Mouse (Mus musculus): Measurements from ENCODE around the gene Hoxb8.

Hoxb8 gene

DNA sequence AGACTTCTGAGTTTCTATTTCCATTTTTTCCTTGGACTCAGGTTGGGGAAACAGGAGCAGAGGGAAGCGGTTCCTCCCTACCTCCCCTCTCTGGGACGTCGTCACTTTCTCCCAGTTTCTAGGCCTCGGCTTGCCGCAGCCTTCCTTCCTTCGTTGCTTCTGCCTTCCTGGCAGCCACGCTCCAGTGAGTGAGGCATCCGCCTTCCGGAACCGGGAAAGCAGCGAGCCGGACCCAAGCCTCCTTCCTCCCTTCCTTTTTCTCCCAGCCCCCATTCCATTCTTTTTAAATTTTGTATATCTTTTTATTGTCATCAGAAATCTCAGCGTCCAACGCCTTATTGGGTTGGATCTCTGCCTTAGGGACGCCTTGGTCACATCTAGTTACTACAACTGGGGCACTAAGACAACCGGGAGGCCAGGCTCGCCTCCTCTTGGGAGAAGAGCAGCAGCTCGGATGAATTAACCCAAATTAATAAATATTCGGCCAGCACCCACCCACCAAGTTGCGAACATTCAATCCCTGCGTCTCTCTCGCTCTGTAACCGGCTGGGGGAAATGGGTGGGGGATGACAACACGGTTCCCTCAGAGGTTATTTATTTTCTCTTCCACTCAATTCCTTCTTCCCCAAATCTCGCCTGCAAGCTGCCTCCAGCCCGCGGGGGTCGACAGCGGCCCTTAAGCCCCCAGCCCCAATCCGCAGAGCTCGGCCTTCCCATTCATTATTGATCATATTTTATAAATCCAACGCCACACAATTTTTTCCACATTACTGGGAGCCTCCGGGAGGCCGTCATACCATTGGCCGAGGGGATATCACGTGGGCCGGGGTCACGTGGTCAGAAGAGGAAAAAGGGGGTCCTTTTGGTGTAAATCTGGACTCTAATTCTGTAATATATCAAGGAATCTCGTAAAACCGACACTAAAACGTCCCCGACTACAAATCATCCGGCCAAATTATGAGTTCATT is 4.3 kb downstream of the Hoxb8 start, which contains the start of gene Hoxb7:
Hoxb7 (plus strand) TSS at position 853 of the 968 bp plus-strand sequence.
- DNase-seq (ENCODE audit: low spot score) = no peak

DNA sequence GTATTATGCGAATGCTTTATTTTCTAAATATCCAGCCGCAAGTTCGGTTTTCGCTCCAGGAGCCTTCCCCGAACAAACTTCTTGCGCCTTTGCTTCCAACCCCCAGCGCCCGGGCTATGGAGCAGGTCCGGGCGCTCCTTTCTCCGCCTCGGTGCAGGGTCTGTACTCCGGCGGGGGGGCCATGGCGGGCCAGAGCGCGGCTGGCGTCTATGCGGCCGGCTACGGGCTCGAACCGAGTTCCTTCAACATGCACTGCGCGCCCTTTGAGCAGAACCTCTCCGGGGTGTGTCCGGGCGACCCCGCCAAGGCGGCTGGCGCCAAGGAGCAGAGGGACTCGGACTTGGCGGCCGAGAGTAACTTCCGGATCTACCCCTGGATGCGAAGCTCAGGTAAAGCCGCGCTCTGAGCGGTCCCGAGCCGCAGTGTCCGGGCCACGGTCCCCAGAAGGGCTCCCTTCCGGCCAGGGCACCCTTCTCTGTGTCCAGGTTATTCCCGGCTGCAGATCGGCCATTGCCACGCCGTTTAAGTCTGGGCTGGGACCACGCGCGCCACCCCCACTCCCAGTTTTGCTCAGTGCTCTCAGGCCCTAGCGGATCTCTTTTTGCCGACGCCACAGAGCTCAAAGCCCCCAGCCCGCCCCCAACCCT is 5.2 kb downstream of the Hoxb8 start:
- no peak for DNase-seq (ENCODE audit: low spot score)

DNA sequence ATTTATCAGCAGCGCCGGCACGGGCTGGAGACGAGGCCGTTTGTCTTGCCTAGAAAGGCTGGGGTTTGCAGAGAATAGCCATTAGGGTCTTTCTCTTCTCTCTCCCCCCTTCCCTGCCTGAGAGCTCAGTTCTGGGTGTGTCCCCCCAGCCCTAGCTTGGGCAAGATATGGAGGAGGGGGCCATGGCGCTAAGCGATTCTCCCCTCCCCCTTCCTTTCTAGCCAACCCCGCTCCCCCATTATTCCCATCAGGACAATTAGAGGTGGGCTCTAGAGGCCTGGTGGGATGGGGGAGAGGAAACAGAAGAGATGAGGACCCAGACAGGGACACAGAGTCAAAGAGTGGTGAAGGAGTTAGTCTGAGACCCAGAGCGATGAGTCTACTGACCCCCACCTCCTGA is 5.7 kb downstream of the Hoxb8 start:
- DNase-seq (ENCODE audit: low spot score) = no peak

DNA sequence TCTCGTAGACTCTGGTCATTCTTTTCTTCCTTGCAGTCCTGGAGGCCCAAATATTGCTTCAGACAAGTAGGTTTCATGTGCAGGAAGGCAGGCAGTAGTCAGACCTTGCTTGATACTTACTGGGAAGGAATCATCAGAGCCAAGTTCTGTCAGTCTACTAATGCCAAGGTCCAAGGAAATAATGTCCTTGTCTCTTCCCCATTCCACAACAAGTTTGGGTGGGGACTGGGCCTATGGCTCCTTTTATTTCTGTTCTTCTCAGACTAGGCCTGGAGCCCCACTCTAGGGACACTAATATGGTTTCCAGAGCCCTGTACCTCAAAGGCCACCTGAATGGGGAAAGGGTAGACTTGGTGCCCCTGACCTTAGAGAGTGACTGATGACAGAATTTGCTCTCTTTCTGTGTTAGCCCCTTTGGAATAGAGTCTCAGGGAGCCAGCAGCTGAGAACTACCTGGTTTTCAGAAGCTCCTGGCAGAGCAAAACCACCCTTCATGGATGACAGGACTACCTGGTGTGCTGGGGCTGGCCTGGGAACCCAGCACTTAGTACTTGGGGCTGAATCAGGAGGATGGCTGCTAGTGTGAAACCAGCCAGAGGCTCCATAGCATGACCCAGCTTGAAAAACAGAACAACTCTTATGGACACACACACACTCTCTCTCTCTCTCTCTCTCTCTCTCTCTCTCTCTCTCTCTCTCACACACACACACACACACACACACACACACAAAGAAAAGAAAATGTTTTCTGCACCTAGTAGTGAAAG is 6.9 kb downstream of the Hoxb8 start:
- DNase-seq (ENCODE audit: low spot score) = no peak

- no peak for DNase-seq (ENCODE audit: low spot score)
Measured at GRCm38 (mm10) chr11:96289293-96289692, 7.6 kb downstream of the Hoxb8 start.

DNA sequence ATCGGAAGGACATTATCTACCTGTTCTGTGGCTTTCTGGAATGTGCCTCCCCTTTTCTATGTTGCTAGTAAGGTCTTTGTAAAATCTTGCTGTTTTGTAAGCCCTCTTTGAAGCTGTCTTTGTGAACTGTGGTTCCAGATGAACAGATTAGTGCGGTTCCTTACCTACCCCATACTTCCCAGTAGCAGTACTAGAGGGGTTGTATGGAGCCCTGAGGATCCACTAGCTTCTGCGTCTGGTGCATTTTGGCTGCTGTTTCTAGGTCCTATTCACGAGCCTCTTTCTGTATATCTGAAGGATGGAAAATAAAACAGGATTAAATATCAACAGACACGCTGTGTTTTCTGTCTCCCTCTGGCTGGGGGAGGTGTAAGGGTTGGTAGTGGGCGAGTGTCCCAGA is 8.1 kb downstream of the Hoxb8 start:
- no peak for DNase-seq (ENCODE audit: low spot score)

- DNase-seq (ENCODE audit: low spot score) = no peak
Measured at GRCm38 (mm10) chr11:96290705-96291355, 9.1 kb downstream of the Hoxb8 start.

DNA sequence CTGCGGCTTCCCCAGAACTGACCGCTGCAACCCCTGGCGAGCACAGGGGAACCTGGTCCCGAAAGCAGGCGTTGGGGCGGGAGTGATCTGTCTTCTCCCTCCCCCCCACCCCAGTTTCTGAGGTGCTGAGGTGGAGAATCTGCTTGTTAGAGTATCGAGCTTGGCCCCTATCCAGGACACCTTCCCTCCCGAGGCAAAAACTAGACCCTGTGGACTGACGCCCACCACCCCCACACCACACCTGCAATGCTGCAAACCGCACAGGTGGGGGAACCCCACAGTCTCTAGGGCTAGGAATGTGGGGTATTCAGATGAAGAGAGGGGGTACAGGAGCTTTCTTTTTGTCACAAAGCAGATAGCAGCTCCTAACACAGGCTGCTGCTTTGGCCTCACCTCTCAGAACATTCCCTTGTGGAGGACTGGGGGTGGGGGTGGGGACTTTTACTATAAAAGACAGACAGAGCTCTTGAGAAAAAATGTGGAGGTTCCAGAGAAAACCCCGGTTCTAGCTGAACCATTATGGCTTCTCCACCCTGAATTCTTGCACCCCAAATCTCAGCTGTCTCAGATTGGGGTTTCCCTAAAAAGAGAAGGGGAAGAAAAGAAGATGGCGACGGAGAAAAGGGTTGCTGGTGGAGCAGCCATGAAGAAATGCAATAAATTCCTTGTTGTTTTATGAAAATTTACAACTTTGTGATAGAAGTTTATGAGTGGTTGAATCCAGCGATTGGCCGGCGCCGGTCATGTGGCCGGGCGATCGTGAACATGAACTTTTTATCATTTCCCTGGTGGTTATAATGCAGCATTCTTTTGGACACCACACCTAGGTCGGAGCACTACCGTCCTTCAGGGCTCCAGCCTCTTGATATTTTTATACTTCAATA is 10.2 kb downstream of the Hoxb8 start, which contains the start of gene Hoxb6:
Hoxb6 (plus strand) TSS at position 796 of the 884 bp plus-strand sequence.
- DNase-seq (ENCODE audit: low spot score) = no peak

DNA sequence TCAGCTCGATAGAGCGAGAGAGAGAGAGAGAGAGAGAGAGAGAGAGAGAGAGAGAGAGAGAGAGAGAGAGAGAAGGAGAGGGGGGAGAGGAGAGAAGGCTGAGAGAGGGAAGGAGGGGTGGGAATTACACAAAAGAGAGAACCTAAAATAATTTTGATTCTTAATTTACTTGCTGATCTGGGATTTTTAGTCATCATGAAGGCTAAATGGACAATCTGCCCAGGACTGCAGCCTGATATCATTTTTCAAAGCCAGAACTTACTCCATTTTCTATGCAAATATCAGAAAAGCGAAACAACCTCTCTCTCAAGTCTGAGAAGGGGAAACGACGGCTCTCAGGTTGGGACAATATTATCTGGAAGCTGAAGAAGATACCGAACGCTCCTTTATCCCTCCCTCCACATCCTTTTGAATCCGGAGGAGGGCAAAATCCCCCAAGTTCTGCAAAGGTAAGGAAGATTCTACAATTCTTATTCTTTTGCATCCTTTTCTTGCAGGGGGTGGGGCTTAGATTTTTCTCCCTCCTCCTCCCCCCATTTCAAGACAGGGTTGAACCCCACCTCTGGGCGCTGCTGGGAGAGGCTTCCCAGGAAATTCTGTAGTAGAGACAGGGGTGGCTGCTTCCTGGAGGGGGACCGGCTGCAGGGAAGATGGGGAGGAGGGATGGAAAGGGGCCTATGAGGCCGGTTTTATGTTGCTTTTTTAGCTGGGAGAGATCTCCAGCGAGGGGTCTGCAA is 11.0 kb downstream of the Hoxb8 start:
- no peak for DNase-seq (ENCODE audit: low spot score)

DNA sequence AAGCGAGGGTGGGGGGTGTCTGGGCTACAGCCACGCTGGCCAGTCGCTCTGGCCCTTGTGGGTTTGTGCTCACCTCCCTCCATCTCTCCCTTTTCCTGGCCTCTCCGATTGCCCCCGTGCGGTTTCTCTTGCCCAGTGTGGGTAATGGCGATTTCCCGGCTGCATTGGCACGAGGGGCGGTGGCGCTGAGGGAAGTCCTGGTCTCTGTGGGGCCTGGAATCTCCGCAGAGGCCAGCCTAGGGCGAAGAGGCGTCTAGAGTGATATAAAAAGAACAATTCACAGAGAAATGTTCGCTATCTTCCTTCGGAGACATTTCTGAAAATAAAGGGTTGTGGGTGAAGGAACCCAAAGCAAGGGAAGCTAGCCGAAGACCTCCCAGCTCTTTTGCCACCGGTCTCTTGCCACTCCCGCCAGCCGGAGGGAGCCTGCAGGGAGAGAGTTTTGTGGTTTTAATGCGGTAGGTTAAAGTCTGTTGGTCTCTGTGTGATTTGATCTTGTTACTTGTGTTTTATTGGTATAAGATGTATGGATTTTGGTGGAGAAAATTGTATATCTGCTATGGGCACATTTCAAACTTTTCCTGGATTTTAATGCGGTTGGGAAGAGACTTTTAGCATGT is 11.7 kb downstream of the Hoxb8 start:
- no peak for DNase-seq (ENCODE audit: low spot score)

DNA sequence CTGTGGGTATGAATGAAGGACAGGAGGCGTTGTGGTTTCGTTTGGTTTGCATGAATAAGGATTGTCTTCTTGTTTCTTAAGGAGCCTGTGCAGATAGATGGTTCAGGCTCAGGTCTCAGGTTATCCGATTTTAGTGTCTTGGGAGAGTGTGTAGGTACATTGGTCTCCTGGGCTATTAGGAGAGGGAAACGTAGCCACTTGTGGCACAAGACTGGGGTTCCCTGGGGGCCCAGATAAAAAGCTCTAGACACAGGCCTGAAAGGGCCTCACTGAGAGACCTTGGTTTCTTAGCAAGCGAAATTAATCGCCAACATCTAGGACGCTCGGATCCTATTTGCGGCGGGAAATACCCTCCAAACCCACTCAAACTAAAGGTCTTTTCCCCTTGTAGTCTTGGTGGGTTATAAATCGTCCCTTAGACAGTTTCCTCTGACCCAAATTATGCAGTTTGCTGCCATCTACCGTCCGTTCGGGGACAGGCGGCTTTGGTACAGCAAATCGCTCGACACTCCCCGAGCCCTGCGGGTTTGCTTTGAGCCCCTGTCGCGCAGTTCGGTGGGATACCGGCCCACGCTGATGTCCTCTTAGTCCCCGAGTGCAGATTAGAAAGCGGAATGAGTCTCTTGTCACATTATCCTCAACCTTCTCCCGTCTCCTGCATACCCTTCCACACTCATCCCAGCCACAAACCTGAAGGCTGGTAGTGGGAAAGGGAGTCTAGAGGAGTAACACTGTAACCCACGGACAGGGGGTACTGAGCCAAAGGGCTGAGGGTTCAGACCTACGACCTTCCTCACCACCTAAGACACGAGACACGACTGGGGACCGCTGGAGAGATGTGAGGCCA is 12.8 kb downstream of the Hoxb8 start:
- DNase-seq (ENCODE audit: low spot score) = peak; percentile 73

DNA sequence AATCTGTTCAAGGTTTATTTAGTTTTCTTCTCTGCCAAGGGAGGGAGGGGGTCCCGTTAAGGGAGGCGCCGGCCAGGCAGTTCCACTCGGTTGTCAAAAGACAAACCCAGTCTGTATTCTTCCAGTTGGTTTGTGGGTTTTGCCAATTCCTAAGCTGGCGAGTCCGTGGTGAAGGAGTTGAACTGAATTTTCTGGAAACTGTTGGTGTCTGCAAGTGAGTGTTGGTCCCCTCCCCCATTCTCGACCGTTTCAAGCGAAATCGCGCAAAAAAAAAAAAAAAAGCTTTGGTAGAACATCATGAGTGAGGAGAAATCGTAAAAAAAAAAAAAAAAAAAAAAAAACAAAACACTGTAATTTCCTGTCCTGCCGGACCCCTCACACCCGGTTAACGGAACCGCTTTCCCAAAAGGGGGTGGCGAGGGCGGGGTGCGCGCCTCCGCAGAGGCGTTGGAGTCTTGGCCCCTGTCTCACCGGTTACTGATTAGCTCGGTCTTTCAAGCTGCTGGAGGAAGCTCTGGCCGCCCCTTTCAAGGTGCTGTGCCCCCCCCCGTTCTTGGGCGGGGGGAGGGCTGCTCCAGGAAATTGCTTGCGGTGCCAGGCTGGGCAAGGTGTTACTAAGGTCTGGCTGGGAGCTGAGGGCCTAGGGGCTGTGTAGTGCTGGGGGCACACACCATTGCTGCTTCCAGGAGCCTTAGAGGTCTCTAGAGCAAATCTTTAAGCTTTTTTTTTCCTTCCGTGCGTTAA is 13.6 kb downstream of the Hoxb8 start:
- no peak for DNase-seq (ENCODE audit: low spot score)

DNA sequence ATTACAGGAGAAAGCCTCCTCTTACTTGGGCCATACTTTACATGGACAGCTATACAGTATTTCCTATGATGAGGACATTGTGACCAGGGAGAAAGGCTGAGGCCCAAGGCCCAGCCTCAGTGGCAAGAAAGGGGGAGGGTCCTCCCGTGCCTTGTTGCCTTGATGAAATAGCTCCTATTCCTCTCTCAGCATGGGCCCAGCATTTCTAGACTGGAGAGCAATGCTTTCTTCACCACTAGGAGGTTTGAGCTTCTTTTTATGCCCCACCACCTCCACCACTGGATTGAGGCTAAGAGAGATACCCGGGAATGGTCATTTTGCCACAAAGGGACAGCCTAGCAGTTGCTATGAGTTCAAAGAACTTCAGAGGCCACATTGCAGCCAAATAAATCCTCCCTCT is 15.3 kb downstream of the Hoxb8 start:
- DNase-seq (ENCODE audit: low spot score) = no peak

- no peak for DNase-seq (ENCODE audit: low spot score)
Measured at GRCm38 (mm10) chr11:96297428-96297827, 15.7 kb downstream of the Hoxb8 start.

- DNase-seq (ENCODE audit: low spot score) = no peak
Measured at GRCm38 (mm10) chr11:96297968-96298635, 16.4 kb downstream of the Hoxb8 start.

GRCm38 (mm10) chr11:96298895-96299667 is 17.4 kb downstream of the Hoxb8 start:
- no peak for DNase-seq (ENCODE audit: low spot score)

GRCm38 (mm10) chr11:96299781-96300180 is 18.1 kb downstream of the Hoxb8 start:
- DNase-seq (ENCODE audit: low spot score) = no peak

Measured in urinary bladder, postnatal 25 days (tissue).